Comparison of ENCODE assay signal across 14 mouse cellular contexts in the genomic region with DNA sequence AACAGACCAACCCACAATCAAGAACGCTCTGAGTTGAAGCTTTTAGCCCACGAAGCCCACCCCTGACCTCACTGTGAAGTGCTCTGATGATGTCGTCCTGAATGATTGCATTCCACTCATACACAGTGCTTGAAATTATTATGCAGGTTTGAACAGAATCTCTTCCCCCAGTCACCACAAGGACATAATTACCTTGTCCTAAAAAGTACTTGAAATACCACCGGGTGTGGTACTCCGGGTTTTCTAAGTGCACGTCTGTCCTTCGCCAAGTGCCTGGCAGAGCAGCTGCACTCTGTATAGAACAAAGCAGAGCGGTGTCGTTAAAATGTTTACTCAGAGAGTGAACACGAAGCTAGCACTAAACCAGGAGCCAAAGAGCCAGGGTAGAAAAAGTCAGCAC.
A peak's percentile ranks its signal among the peaks of the same experiment; 100 is the strongest.
DNase-seq lines count a peak whose midpoint lies in the region; ATAC-seq lines count a peak whose summit lies in the region.
"Had no signal": no experiment of that assay in that cellular context is flagged by ENCODE, and none has a peak within 500 bp of the region (broad histone marks: within the 10 kb centered on the region; RNA-seq: fewer than 3 reads in every experiment).

No protein-coding gene starts in this region.

- no peak overlapping the region for H3K9ac ChIP-seq in forebrain, embryonic 15.5 days (replicated peaks)
- H3K9ac ChIP-seq in embryonic facial prominence, embryonic 14.5 days (ENCODE audit: low read depth, low read length): no peak overlapping the region
- H3K9ac ChIP-seq: hindbrain, embryonic 13.5 days; liver, embryonic 13.5 days had no signal

- WGBS in forebrain, embryonic 15.5 days: 29% methylated on average over 10 of the region's 10 CpGs
- 76% methylated on average over 10 of the region's 10 CpGs for WGBS in forebrain, embryonic 10.5 days
- WGBS in embryonic facial prominence, embryonic 14.5 days: 48% methylated on average over 10 of the region's 10 CpGs

- no peak overlapping the region for H3K4me3 ChIP-seq in forebrain, embryonic 15.5 days
- H3K4me3 ChIP-seq in forebrain, embryonic 10.5 days: no peak overlapping the region
- no peak overlapping the region for H3K4me3 ChIP-seq in embryonic facial prominence, embryonic 14.5 days (ENCODE audit: low read depth, low read length)
- H3K4me3 ChIP-seq: hindbrain, embryonic 13.5 days; liver, embryonic 13.5 days had no signal

- H3K4me2 ChIP-seq in forebrain, embryonic 15.5 days (replicated peaks): no peak overlapping the region
- H3K4me2 ChIP-seq in embryonic facial prominence, embryonic 14.5 days (ENCODE audit: low read depth, low read length): no peak overlapping the region
- H3K4me2 ChIP-seq: hindbrain, embryonic 13.5 days; liver, embryonic 13.5 days had no signal

- no peaks in the 10 kb centered on the region for H3K27me3 ChIP-seq in forebrain, embryonic 15.5 days
- no peaks in the 10 kb centered on the region for H3K27me3 ChIP-seq in forebrain, embryonic 10.5 days (ENCODE audit: poor library complexity, severe bottlenecking)
- no peaks in the 10 kb centered on the region for H3K27me3 ChIP-seq in embryonic facial prominence, embryonic 14.5 days (replicated peaks; ENCODE audit: control insufficient read depth, insufficient read depth, low read length)
- H3K27me3 ChIP-seq: hindbrain, embryonic 13.5 days; liver, embryonic 13.5 days had no signal

- H3K27ac ChIP-seq in forebrain, embryonic 15.5 days (replicated peaks): no peak overlapping the region
- no peak overlapping the region for H3K27ac ChIP-seq in forebrain, embryonic 10.5 days
- no peak overlapping the region for H3K27ac ChIP-seq in embryonic facial prominence, embryonic 14.5 days (replicated peaks; ENCODE audit: low read depth, low read length)
- H3K27ac ChIP-seq: hindbrain, embryonic 13.5 days; liver, embryonic 13.5 days had no signal

- no peak for DNase-seq in forebrain, embryonic 10.5 days (ENCODE audit: extremely low spot score, low spot score)
- peak; percentile 28 for DNase-seq in heart, postnatal 4 days
- DNase-seq in heart, adult 11 months: no peak
- DNase-seq in embryonic facial prominence, embryonic 14.5 days (ENCODE audit: low spot score): peak; percentile 64
- DNase-seq in lung, postnatal 25 days (ENCODE audit: low spot score): peak; percentile 31
- no peak for DNase-seq in adrenal gland, postnatal 25 days
- DNase-seq: B cell, adult 2 months; cerebellum, adult 18-20 months; liver, embryonic 13.5 days; thymus, postnatal 36 days had no signal

- H3K4me1 ChIP-seq in forebrain, embryonic 15.5 days: no peaks in the 10 kb centered on the region
- H3K4me1 ChIP-seq in forebrain, embryonic 10.5 days: 0 out of 2 replicates have a peak, but pooled peaks cover 8% of the 10 kb centered on the region
- no peaks in the 10 kb centered on the region for H3K4me1 ChIP-seq in embryonic facial prominence, embryonic 14.5 days (ENCODE audit: control insufficient read depth, insufficient read depth, low read length)
- H3K4me1 ChIP-seq: hindbrain, embryonic 13.5 days; liver, embryonic 13.5 days had no signal

- no peaks in the 10 kb centered on the region for H3K36me3 ChIP-seq in forebrain, embryonic 15.5 days
- H3K36me3 ChIP-seq in forebrain, embryonic 10.5 days (replicated peaks): no peaks in the 10 kb centered on the region
- no peaks in the 10 kb centered on the region for H3K36me3 ChIP-seq in embryonic facial prominence, embryonic 14.5 days (ENCODE audit: control insufficient read depth, insufficient read depth, low read length)
- H3K36me3 ChIP-seq: hindbrain, embryonic 13.5 days; liver, embryonic 13.5 days had no signal

- H3K9me3 ChIP-seq in forebrain, embryonic 15.5 days: no peaks in the 10 kb centered on the region
- H3K9me3 ChIP-seq in forebrain, embryonic 10.5 days: no peaks in the 10 kb centered on the region
- no peaks in the 10 kb centered on the region for H3K9me3 ChIP-seq in embryonic facial prominence, embryonic 14.5 days (ENCODE audit: control insufficient read depth, low read length)
- H3K9me3 ChIP-seq: hindbrain, embryonic 13.5 days; liver, embryonic 13.5 days had no signal

- ATAC-seq in forebrain, embryonic 15.5 days (replicated peaks): 0 out of 2 replicates have a peak, but pooled peaks have one; percentile 32
- peak; percentile 62 for ATAC-seq in embryonic facial prominence, embryonic 14.5 days (ENCODE audit: low read depth)
- ATAC-seq: intestine, embryonic 16.5 days; midbrain, embryonic 16.5 days had no signal

Comparison
In these comparisons a context has a peak if more than half of its experiments do, and no peak if none do; other contexts are left out.
1. DNase-seq: peak in heart, postnatal 4 days (single experiment), embryonic facial prominence, embryonic 14.5 days (single experiment) and lung, postnatal 25 days (single experiment); none in forebrain, embryonic 10.5 days (single experiment), heart, adult 11 months (single experiment) and adrenal gland, postnatal 25 days (single experiment).